ENCODE assay signal across 9 mouse cellular contexts in the genomic region with DNA sequence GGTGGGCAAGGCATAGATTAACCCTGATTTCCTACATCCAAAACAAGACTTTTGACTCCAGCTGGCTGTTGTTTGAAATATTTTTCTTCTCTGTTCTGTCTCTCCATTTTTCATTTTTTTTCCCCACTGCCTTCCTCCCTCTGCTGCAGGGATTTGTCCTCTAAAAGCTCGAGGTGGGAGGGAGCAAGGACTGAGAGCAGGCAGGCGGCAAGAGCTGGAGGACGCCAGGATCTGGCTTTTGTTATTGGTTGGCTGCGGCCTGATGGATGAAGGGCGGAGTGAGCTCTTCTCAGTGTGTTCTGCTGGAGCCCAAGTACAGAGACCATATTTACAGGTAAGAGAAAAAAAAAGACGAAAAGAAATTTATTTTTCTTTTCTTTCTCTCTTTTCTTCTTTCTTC. TPM values are rescaled to one million over a fixed set of nuclear protein-coding genes. Genes with fewer than 3 reads are reported as not detected.
A peak's percentile ranks its signal among the peaks of the same experiment; 100 is the strongest.
DNase-seq lines count a peak whose midpoint lies in the region; ATAC-seq lines count a peak whose summit lies in the region.
"Had no signal": no experiment of that assay in that cellular context is flagged by ENCODE, and none has a peak within 500 bp of the region (broad histone marks: within the 10 kb centered on the region; RNA-seq: fewer than 3 reads in every experiment).

Csrnp3 (plus strand) TSS at position 217 of the 400 bp plus-strand sequence.

- no peak for DNase-seq in kidney, adult 8-10 months
- DNase-seq in embryo, embryonic 9.5 days (ENCODE audit: extremely low spot score), result peak; percentile 74
- peak; percentile 8 to 27 for DNase-seq in heart, postnatal 14 days
- peak; percentile 67 to 70 for DNase-seq in layer of hippocampus, postnatal 36 days
- DNase-seq in mesoderm, embryonic 11.5 days (ENCODE audit: low read depth, low spot score), result peak; percentile 86
- DNase-seq in right cerebral cortex, postnatal 36 days (ENCODE audit: low spot score in 2 of 2), result peak; percentile 75 to 79
- DNase-seq in spleen, postnatal 14 days (ENCODE audit: low spot score in 2 of 2), result no peak

- peak; percentile 94 for ATAC-seq in kidney, embryonic 15.5 days (replicated peaks; ENCODE audit: low FRiP score)

- no peaks in the 10 kb centered on the region for H3K9me3 ChIP-seq in kidney, embryonic 15.5 days (replicated peaks)

- H3K27me3 ChIP-seq in kidney, embryonic 15.5 days, result no peaks in the 10 kb centered on the region

- no peaks in the 10 kb centered on the region for H3K36me3 ChIP-seq in kidney, embryonic 15.5 days

- peak within 1 kb of the TSS; percentile 49 for H3K4me3 ChIP-seq in kidney, embryonic 15.5 days (replicated peaks)

- intact Hi-C loops in heart, postnatal 14 days (cut with DNase I), result no loop called here

- 2% methylated on average over 6 of the region's 6 CpGs for WGBS in kidney, embryonic 15.5 days

- H3K27ac ChIP-seq in kidney, embryonic 15.5 days, result no peak within 1 kb of the TSS; the same call in 1 of the 2 replicates

- peak within 1 kb of the TSS; percentile 44 for H3K9ac ChIP-seq in kidney, embryonic 15.5 days

- H3K4me1 ChIP-seq in kidney, embryonic 15.5 days, result 0 out of 2 replicates have a peak, but pooled peaks cover 11% of the 10 kb centered on the region

- H3K4me2 ChIP-seq in kidney, embryonic 15.5 days, result peak within 1 kb of the TSS; percentile 66

RNA-seq across cellular contexts. Expression of gene Csrnp3, which starts in this region (rescaled TPM):
- 2.3 and 2.5 TPM in 2 replicates for polyA plus RNA-seq in kidney, embryonic 15.5 days (2015; fragmentation: Nextera tagmentation; extraction: Ambion mirVana)
- under 1 TPM; 0.17 to 0.31 TPM for total RNA-seq in heart, postnatal 14 days (2021)
- 10 to 100 TPM; 77.5 to 78.9 TPM for total RNA-seq in layer of hippocampus, postnatal 36 days (2021)
- total RNA-seq: MEL had no signal

Comparison
In these comparisons a context has a peak if more than half of its experiments do, and no peak if none do; other contexts are left out.
1. RNA of gene Csrnp3 (total RNA-seq): 77.5 to 78.9 TPM in layer of hippocampus, postnatal 36 days; 0.17 to 0.31 TPM in heart, postnatal 14 days; every median in the first group is over 10 times any median in the second.
2. Peak in DNase-seq in heart, postnatal 14 days; RNA of the gene not detected or under 1 TPM.
3. DNase-seq: peak in embryo, embryonic 9.5 days (single experiment), layer of hippocampus, postnatal 36 days (2 of 2), mesoderm, embryonic 11.5 days (single experiment) and right cerebral cortex, postnatal 36 days (2 of 2); none in kidney, adult 8-10 months (0 of 2) and spleen, postnatal 14 days (0 of 2).